Mouse (Mus musculus) limb, embryonic 11.5 days (tissue): ENCODE results near the gene Tmpo. TPM values are rescaled to one million over a fixed set of nuclear protein-coding genes. Genes with fewer than 3 reads are reported as not detected.
A peak's percentile ranks its signal among the peaks of the same experiment; 100 is the strongest.

Source experiments
- ATAC-seq: fragments of 200-750 bp; cut with Nextera tagmentation; 2 replicates; pipeline ENCODE4 v1.8.0; 2017; ENCODE audit warnings: low read depth; ENCODE audit not compliant: insufficient number of reproducible peaks, low FRiP score, low TSS enrichment
- DNase-seq: peaks from one replicate; pipeline ENCODE4 v3.0.0-alpha.2; 2015; ENCODE audit warnings: low spot score
- H3K27ac ChIP-seq: fragments of 300-500 bp; sonication (generic); replicated peaks from 2 replicates; pipeline ENCODE4 v1.5.1; 2014; ENCODE audit warnings: low read depth, mild to moderate bottlenecking, low read length
- H3K27me3 ChIP-seq: fragments of 300-500 bp; sonication (generic); 2 replicates; pipeline ENCODE4 v1.6.1; 2014; ENCODE audit warnings: mild to moderate bottlenecking, low read length, mixed read lengths; ENCODE audit not compliant: control insufficient read depth, insufficient read depth
- H3K36me3 ChIP-seq: fragments of 300-500 bp; sonication (generic); 2 replicates; pipeline ENCODE4 v1.6.1; 2014; ENCODE audit warnings: mild to moderate bottlenecking, low read length, moderate library complexity, mixed read lengths; ENCODE audit not compliant: control insufficient read depth, insufficient read depth
- H3K4me1 ChIP-seq: fragments of 300-500 bp; sonication (generic); 2 replicates; pipeline ENCODE4 v1.6.1; 2014; ENCODE audit warnings: low read length, mixed read lengths; ENCODE audit not compliant: control insufficient read depth, insufficient read depth
- H3K4me2 ChIP-seq: fragments of 300-500 bp; sonication (generic); 2 replicates; pipeline ENCODE4 v1.6.1; 2014; ENCODE audit warnings: low read depth, mild to moderate bottlenecking, moderate library complexity; ENCODE audit not compliant: severe bottlenecking
- H3K4me3 ChIP-seq: fragments of 300-500 bp; sonication (generic); 2 replicates; pipeline ENCODE4 v1.5.1; 2014; ENCODE audit warnings: low read depth, low read length
- H3K9ac ChIP-seq: fragments of 300-500 bp; sonication (generic); 2 replicates; pipeline ENCODE4 v1.6.1; 2014; ENCODE audit warnings: mild to moderate bottlenecking, low read length
- H3K9me3 ChIP-seq: fragments of 300-500 bp; sonication (generic); 2 replicates; pipeline ENCODE4 v1.6.1; 2016; ENCODE audit warnings: low read length; ENCODE audit not compliant: control insufficient read depth
- WGBS: fragments of 180-500 bp; shearing (Covaris S2); extraction: QIAGEN DNeasy Blood & Tissue Kit; methylation state at CpG from one replicate; pipeline ENCODE4 v1.1.7; 2014; 5-methylcytosine and 5-hydroxymethylcytosine counted together
- polyA plus RNA-seq: library from polyadenylated mRNA; unstranded; fragments of >200 nt; fragmentation: Nextera tagmentation; extraction: Ambion mirVana; gene quantifications from 2 replicates; pipeline ENCODE4 v1.2.1, GENCODE M21; 2014

The Tmpo gene
- polyA plus RNA-seq, 1 experiment from 2014 or later: 359 TPM

DNA sequence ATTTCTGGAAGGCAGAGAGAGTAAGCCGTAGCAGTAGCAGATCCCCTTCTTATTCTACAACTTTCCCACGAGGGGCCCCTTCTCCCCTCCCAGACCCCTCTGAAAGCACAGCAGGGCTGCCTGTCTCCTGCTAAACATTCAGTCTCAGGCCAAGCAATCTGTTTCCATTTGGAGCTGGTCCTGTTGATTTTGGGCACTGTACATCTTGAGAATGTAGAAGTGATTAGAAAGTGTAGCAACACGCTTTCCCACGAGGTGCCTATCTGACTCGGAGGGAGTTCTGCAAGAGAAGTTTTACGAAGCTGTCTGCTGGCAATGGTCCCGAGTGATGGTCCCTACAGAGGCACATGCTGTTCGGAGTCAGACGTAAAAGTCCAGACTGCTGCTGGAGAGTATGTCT lies 27.3 kb upstream of the Tmpo start:
- Histone ChIP-seq H3K4me3 (no peak overlapping the region), H3K9ac (no peak overlapping the region), H3K27me3 (no peaks in the 10 kb centered on the region), H3K9me3 (no peaks in the 10 kb centered on the region), H3K4me1 (no peaks in the 10 kb centered on the region; the same call in 1 of the 2 replicates), H3K36me3 (no peaks in the 10 kb centered on the region), H3K27ac (peak overlapping the region; percentile 10; the same call in 1 of the 2 replicates), H3K4me2 (no peak overlapping the region)
- ATAC-seq: no peak; the same call in 1 of the 2 replicates
- 57% methylated on average over 9 of the region's 9 CpGs for WGBS
- no peak for DNase-seq

GRCm38 (mm10) chr10:91207275-91207674 lies 26.2 kb upstream of the Tmpo start:
- no peak overlapping the region for H3K9ac ChIP-seq

DNA sequence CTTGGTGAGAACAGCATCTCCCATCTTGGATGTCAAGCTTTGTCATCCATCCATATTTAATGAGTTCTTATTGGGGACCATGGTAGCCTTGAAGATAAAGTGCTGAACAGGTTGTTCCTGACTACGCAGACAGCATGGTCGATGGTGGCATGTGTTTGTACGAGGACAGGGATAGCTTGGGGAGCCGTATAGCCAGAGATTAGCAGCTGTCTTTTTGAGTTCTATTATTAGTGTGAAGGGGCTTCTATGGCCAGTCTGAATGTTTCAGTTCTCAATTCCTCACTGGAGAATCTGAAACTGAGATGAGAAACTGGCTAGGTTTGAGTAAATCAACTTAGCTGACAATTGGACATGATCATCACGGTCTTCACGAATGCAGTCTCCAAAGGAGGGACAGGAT lies 24.5 kb upstream of the Tmpo start:
- no peaks in the 10 kb centered on the region for H3K36me3 ChIP-seq
- H3K9ac ChIP-seq: no peak overlapping the region
- no peaks in the 10 kb centered on the region for H3K27me3 ChIP-seq
- DNase-seq: no peak
- H3K4me1 ChIP-seq: no peaks in the 10 kb centered on the region; the same call in 1 of the 2 replicates
- ATAC-seq: no peak
- H3K4me2 ChIP-seq: no peak overlapping the region
- H3K4me3 ChIP-seq: no peak overlapping the region
- H3K9me3 ChIP-seq: no peaks in the 10 kb centered on the region
- no peak overlapping the region for H3K27ac ChIP-seq
- 90% methylated on average over 6 of the region's 6 CpGs for WGBS

More at GRCm38 (mm10) chr10:91207275-91207674, 26.2 kb upstream of the Tmpo start:
- no peak overlapping the region for H3K27ac ChIP-seq
- no peak for DNase-seq
- ATAC-seq: no peak
- no peak overlapping the region for H3K4me2 ChIP-seq
- H3K9me3 ChIP-seq: no peaks in the 10 kb centered on the region
- H3K4me1 ChIP-seq: no peaks in the 10 kb centered on the region; the same call in 1 of the 2 replicates
- H3K36me3 ChIP-seq: no peaks in the 10 kb centered on the region
- H3K27me3 ChIP-seq: no peaks in the 10 kb centered on the region
- no peak overlapping the region for H3K4me3 ChIP-seq

- no peak for ATAC-seq
- no peak overlapping the region for H3K4me2 ChIP-seq
These were observed 19.5 kb upstream of the Tmpo start for GRCm38 (mm10) chr10:91200581-91200980.

GRCm38 (mm10) chr10:91199238-91199780 lies 18.2 kb upstream of the Tmpo start:
- Histone ChIP-seq H3K9me3 (no peaks in the 10 kb centered on the region; the same call in 1 of the 2 replicates), H3K4me3 (no peak overlapping the region), H3K36me3 (no peaks in the 10 kb centered on the region), H3K27me3 (no peaks in the 10 kb centered on the region), H3K4me1 (no peaks in the 10 kb centered on the region), H3K9ac (no peak overlapping the region), H3K27ac (no peak overlapping the region), H3K4me2 (no peak overlapping the region)
- ATAC-seq (no peak), DNase-seq (no peak)
- 87% methylated on average over 1 of the region's 1 CpGs for WGBS

More at GRCm38 (mm10) chr10:91200581-91200980, 19.5 kb upstream of the Tmpo start:
- H3K36me3 ChIP-seq: no peaks in the 10 kb centered on the region
- H3K27me3 ChIP-seq: no peaks in the 10 kb centered on the region
- H3K4me1 ChIP-seq: no peaks in the 10 kb centered on the region
- 93% methylated on average over 3 of the region's 3 CpGs for WGBS
- H3K9ac ChIP-seq: no peak overlapping the region
- H3K4me3 ChIP-seq: no peak overlapping the region
- no peak for DNase-seq
- H3K9me3 ChIP-seq: no peaks in the 10 kb centered on the region; the same call in 1 of the 2 replicates
- H3K27ac ChIP-seq: no peak overlapping the region

- Histone ChIP-seq H3K36me3 (no peaks in the 10 kb centered on the region), H3K27ac (no peak overlapping the region), H3K4me1 (no peaks in the 10 kb centered on the region), H3K4me2 (no peak overlapping the region), H3K4me3 (no peak overlapping the region), H3K9me3 (no peaks in the 10 kb centered on the region; the same call in 1 of the 2 replicates), H3K27me3 (no peaks in the 10 kb centered on the region), H3K9ac (no peak overlapping the region)
- WGBS: 93% methylated on average over 8 of the region's 8 CpGs
- DNase-seq (no peak), ATAC-seq (no peak)
These were observed 16.6 kb upstream of the Tmpo start for GRCm38 (mm10) chr10:91197704-91198103.

GRCm38 (mm10) chr10:91196778-91197177 lies 15.7 kb upstream of the Tmpo start:
- ATAC-seq (no peak), DNase-seq (no peak)
- no peak overlapping the region for H3K4me2 ChIP-seq
- no peaks in the 10 kb centered on the region for H3K27me3 ChIP-seq
- H3K4me1 ChIP-seq: no peaks in the 10 kb centered on the region
- no peaks in the 10 kb centered on the region; the same call in 1 of the 2 replicates for H3K9me3 ChIP-seq
- H3K9ac ChIP-seq: no peak overlapping the region
- H3K36me3 ChIP-seq: no peaks in the 10 kb centered on the region
- no peak overlapping the region for H3K4me3 ChIP-seq
- WGBS: 90% methylated on average over 1 of the region's 1 CpGs
- no peak overlapping the region for H3K27ac ChIP-seq

DNA sequence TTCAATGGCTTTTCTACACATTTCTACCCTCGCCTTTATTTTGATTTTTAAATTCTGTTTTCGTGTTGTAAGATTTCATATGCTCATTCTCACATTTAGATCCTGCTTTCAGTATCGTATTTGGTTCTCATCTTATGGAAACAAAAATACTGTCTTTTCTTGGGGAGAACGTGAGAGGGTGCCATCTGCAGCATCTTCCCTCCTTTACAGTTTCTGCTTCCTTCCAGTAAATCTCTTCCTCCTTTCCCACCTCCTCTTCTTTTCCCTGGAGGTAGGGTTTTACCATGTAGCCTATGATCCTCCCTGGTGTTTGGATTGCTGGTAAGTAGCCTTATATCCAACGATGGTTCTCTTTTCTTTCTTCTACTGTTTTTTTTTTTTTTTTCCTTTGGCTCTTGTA lies 14.6 kb upstream of the Tmpo start:
- Histone ChIP-seq H3K27me3 (no peaks in the 10 kb centered on the region), H3K4me3 (no peak overlapping the region), H3K9me3 (no peaks in the 10 kb centered on the region; the same call in 1 of the 2 replicates), H3K9ac (no peak overlapping the region), H3K36me3 (no peaks in the 10 kb centered on the region), H3K4me2 (no peak overlapping the region), H3K4me1 (no peaks in the 10 kb centered on the region), H3K27ac (no peak overlapping the region)
- WGBS: 90% methylated on average over 5 of the region's 5 CpGs
- DNase-seq: no peak
- ATAC-seq: no peak

DNA sequence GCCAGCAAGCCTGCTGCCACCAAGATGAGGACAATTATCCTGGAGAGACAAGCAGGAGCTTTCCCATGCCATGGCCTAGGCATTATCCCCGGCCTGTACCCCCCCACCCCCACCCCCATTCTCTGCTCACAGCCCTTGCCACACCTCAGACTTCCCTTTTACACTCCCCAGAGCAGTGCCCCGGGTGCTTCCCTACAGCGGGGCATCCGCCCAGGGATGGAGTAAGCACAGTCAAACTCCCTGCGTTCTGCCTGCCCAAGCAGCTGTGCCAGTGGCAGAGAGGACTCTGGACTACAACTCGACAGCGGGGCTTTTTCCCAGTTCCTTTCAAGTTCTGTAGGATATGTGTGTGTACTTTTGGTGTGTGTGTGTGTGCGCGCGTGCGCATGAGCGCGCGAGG lies 14.0 kb upstream of the Tmpo start:
- ATAC-seq (peak; percentile 54; the same call in 1 of the 2 replicates), DNase-seq (no peak)
- WGBS: 84% methylated on average over 14 of the region's 14 CpGs
- Histone ChIP-seq H3K4me1 (no peaks in the 10 kb centered on the region), H3K4me2 (no peak overlapping the region), H3K27ac (no peak overlapping the region), H3K4me3 (no peak overlapping the region), H3K27me3 (no peaks in the 10 kb centered on the region), H3K36me3 (no peaks in the 10 kb centered on the region), H3K9ac (no peak overlapping the region), H3K9me3 (no peaks in the 10 kb centered on the region; the same call in 1 of the 2 replicates)
